Mouse (Mus musculus) heart, adult 8-10 months (tissue): ENCODE results near the gene Tes. TPM values are rescaled to one million over a fixed set of nuclear protein-coding genes. Genes with fewer than 3 reads are reported as not detected.

ENCODE experiments used
- DNase-seq: peaks from one replicate; pipeline ENCODE4 v3.0.0; 2022; ENCODE audit warnings: low spot score
- total RNA-seq, 4 experiments: library from RNA; stranded (reverse); gene quantifications; 2 replicates each; pipeline ENCODE4 v1.2.4; 2022

The Tes gene
- total RNA-seq, 4 experiments from 2014 or later: 2.2 to 3.0 (median 2.6) TPM

DNA sequence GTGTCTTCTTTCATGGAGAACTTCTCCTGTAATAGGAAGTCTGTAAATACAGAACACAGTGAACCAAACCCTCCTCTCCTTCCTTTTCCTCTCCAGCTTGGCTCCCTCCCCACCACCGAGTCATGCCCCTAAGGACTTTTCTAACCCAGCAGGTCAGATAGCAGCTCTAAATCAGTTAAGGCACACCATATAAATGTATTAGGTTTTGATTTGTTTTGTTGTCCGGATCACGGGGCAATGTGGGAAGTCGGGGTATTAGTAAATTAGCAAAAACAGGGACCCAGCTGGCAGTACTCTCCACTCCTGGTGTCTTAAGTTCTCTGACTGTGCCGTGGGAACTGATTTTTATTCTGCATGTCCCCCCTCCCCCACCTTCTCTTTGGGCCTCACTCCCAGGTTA lies 14.4 kb downstream of the Tes start:
- peak; percentile 58 for DNase-seq

DNA sequence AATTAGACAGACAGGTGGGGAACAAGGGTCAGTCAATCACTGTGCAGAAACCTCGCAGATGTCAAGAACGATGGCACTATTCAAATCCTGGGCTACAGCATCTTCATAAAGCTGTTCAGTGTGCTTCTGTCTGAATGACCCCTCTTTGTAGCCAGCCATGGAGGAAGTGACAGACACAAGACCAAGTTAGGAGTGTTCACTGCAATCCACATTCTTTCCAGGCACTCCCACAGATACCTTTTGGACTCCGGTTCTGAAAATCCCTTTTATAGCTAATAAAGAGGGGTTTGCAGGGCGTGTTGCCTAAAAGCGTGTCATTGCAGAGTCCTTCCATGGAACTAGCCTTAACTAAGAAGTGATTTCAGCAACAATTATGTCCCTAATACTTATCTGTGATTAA lies 14.9 kb downstream of the Tes start:
- no peak for DNase-seq

DNA sequence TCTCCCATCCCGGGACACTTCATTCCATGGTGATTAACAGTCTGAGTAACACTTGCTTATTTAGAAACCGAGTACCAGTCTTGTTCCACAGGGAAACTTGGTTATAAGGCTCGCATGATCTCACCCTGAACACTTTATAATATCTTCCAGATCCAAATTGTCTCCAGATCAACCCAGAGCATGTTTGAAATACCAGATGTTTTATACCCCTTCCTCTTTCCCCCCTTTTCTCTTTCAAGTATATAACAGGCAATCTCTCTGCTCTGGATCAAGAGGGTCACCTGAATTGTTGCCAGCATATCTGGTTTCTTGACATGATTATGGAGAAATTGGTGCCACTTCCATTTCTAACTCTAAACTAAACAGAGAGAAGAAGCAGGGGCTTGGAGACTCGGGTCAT lies 17.3 kb downstream of the Tes start:
- DNase-seq: no peak

DNA sequence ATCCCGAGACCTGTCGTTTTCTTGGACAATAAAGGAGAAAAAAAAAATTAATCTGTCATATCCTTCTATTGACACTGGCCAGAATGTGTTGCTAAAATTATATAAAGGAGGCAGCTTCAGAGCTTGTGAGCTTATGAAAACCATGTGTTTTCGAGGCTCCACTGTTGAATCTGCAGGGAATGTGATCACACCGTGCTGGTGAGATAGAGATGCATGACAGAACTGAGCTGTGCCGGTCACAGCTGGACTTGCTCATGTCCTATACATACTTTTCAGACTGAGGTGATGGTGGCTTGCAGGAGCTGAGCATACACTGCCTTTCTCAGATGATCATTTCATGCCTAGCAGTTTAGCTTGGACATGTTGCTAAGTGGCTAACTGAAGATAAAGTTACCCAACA lies 17.9 kb downstream of the Tes start:
- DNase-seq: no peak

DNA sequence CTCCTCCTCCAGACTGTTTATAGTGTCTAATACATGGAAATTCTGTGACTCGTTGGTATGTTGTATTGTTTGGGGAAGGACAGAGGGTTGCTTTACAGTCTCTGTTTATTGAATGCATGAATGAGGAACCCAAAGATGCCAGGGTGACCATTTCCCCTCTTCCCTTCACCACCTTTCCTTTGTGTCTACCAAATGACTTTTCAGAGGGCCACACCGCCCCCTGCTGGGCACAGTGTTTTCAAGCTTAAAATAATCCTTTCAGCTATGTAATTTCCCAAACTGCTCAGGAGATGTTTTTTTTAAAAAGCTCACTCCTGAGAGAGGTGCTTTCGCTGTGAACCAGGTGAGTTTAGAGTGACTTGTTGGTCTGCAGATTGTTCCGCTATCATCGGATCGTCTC lies 22.5 kb downstream of the Tes start:
- peak; percentile 58 for DNase-seq

DNA sequence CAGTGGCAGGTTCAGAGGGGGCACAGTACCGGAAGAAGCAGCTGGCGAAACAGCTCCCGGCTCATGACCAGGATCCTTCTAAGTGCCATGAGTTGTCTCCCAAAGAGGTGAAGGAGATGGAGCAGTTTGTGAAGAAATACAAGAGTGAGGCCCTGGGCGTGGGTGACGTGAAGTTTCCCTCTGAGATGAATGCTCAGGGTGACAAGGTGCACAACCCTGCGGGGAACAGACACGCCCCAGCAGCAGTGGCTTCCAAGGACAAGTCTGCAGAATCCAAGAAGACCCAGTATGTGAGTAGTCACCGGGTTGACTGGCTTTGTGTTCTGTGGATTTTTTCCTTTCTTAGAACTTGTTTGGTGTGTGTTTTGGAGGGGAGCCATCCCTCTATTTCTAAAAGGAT lies 32.4 kb downstream of the Tes start:
- no peak for DNase-seq

DNA sequence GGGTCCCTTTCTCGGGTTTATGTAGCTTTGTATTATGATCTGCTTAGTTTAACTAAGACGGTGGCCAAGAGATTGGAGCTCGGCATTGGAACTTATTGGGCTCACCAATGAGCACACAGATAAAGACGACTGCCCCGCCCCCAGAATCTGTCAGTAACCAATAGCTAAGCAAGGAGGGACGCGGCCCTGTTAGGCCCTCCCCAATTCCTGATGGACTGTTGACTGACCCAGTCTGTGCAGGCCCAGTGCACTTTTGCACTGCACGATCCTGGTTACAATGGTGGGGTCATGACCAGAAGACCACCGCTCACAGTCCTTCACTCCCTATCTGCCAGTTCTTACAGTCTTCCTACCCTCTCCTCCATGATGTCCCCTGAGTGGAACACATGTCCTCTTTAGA lies 33.6 kb downstream of the Tes start:
- DNase-seq: no peak

DNA sequence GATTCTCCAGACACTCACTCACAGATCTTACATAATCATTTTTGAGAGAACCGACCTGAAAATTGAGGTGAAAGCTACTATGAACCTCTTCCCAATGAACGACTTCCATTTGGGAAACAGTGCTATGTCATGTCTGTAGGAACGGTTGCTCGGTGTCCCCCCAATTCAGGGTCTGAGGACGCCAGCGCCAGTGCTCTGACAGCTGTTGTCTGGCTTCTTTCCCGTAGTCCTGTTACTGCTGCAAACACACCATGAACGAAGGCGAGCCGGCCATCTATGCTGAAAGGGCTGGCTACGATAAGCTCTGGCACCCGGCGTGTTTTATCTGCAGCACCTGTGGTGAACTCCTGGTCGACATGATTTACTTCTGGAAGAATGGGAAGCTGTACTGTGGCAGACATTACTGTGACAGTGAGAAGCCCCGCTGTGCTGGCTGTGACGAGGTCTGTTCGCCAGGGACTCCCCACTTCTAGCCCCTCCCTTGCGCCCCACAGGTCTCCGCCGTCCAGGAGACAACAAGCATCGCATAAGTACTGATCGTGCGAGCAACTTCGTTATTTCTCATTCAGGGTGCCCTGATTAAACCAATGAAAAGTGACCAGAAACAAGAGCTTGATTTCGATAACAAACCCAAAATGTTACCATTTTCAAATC lies 34.7 kb downstream of the Tes start:
- no peak for DNase-seq

DNA sequence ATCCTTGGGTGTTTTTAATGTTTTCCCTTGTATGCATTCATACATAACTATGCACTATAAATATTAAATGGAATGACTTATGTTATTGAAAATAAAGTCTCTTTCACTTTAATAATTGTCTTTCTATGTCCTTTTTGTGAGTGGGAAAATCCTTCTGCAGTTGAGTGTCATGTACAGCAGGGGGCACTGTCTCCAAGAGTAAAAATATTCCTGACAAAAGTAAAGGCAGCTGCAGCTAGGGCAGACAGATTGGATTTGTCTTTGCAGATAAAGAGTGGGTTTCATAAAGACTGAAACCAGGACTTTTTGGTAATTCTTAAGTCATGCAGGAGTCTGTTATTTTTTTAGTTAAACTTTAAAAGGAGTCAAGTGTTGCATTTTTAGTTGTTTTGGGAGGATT lies 40.8 kb downstream of the Tes start:
- peak; percentile 68 for DNase-seq

DNA sequence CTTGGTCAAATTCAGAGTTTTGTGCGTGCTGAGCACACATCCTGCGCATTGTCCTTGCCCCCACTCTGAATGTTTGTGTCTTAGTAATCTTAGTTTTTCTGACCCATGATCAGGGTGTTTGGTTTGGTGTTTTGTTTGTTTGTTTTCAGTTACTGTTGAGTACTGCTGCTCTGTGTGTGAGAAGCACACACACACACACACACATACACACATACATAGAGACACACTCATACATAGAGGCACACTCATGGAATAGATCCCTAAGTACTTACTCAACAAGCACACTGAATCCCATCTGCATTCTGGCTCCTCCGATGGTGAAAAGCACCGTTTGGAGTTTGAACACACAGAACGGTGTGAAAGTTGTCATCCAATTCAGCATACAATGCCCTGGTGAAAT lies 41.5 kb downstream of the Tes start:
- no peak for DNase-seq

DNA sequence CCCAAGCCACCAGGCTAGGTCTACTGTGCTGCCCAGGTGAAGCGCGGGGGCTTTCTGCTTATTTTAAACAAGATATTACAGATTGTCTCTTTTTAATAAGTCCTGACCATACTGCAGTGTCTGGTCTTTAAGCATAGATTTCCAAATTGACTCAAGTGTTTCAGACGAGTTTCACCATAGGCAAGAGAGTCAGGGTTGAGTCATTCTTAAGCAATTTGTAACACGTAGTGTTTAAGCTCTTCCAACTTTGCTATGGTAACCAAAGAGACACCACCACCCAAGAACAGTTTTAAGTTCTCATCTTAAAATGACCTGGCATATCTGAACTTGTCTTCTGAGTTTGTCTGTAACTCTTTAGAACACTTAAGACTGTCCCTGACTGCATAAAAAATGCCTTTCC lies 44.3 kb downstream of the Tes start:
- DNase-seq: no peak

DNA sequence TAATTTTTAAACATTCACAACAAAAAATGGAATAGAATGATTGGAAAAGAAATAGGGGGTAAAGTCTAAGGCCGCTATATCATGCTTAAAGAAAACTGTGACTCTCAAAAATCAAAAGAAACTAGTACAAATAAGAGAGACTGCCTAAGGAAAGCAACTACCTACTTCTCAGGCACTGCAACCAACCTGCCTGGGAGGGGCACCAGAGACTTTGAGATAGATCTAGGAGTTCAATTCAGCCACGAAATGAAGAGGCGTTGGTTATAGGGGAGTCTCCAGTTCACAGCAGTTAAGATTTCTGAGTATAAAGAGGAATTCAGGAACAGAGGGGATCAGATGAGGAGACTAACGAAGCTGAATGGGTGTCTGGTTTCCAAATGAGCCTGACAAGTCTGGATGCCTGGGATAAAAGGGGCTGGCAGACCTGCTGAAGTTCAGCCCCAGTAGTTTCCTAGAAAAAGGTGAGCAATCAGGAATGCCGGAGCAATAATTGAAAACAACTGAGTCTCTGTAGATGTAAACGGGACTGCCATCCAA lies 45.7 kb downstream of the Tes start:
- DNase-seq: peak; percentile 52

DNA sequence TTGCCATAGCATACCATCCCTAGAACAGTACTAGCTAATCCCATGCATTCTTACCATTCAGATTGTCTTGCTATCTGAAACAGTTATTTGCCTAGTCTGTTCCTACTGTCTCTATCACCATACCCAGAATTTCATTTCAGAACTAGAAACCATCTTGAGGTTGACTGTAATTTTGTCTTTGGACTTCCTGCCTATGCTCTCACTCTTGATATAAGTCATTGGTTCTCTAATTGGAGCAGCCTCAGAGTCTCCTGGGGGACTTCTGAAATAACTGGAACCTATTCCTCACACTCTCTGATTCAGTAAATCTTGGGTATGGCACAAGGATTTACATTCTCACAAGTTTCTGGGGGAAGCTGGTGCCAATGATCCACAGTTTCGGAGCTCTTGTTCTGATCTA lies 47.1 kb downstream of the Tes start:
- no peak for DNase-seq

DNA sequence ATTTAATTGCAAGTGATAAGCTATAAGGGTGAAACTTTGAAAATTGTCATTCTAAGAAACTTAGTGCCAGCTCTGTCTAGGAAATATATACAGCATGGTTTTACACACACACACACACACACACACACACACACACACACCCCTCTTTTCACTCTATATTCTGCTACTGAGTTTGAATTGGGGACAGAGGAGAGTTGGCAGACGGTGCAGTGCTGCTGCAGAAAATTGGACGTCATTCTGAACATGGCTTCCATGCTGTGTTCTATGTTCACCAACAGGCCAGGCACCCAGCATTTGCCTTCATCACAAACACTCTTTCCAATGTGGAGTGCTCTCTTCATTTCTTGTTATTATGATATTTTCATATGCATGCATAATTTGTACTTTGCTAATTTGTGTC lies 48.0 kb downstream of the Tes start:
- DNase-seq: no peak

DNA sequence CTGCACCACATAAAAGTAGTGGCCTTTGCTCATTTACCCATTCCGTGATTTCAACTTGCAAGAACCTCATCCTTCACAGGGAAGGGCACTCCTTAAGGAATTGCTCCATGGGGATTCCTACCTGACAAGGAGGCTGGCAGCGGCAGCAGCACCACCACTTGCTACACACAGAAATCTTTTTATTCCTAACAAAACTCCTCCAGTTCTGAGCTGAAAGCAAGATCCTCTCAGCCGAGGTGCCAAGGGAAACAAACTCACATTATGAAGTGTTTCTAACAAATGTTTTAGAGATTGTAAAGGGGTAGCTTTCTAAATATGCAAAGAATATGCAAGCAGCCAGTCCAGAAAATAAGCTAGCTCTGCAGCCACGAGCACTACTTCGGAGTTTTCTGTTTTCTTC lies 49.6 kb downstream of the Tes start:
- no peak for DNase-seq

DNA sequence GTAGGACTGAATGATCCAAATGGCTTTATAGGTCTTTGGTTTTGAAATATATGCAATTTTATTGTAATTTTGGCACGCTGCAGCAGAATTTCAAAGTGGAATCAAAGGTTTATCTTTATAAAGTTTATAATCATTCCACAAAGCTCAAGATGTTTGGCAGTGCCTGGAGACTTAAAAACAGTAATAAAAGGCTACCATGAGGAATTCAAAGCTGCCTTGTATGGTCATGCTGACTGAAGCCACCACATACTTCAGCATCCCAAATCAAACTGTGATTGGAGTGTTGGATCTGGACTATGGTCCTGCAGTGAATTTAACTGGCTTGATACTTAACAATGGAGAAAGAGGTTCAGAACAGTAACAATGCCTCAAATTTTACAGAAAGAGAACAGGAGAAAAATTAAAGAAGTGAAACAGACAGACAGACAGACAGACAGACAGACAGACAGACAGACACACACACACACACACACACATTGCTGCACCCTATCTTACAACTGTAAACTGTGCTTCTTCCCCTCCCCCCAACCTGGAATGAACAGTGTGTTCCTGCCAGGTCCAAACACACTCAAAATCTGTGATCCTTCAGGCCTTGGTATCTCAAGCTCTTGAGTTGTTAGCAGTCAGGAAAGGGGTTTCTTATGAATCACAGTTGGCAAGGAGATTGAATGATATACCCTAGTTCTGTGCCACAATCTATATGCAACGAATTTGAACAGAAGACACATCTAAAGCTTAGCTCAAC lies 50.3 kb downstream of the Tes start:
- no peak for DNase-seq

DNA sequence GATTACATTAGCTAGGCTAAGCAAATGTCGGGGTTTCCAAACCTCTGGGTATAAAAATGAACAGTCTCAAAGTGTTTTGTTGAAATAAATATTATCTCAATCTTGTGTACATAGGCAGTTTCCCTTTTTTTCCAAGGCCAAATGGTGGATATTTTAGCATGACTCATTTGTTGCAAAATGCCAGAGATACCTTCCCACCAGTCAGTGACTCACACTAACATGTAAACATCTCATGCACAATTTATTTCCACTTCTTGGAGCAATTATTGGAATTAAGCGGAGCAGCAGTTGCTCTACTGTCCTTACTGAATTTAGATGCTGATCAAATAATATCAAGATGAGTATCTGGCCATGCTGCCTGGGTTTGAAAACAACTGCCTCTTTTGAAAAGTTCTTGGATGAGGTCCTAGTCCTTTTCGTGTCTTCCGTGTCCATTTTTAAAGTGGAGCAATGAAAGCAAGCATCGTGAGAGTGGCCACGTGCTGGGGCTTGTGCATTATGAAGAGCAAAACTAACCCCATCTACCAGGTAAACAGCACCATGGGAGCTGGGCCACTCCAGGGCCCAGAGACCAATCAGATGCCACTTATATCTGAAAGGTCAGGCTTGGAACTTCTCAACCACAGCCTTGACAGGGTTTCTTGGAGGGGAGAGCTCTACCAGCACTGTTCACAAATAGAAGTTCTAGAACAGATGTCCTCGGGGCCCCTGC lies 54.7 kb downstream of the Tes start:
- no peak for DNase-seq

DNA sequence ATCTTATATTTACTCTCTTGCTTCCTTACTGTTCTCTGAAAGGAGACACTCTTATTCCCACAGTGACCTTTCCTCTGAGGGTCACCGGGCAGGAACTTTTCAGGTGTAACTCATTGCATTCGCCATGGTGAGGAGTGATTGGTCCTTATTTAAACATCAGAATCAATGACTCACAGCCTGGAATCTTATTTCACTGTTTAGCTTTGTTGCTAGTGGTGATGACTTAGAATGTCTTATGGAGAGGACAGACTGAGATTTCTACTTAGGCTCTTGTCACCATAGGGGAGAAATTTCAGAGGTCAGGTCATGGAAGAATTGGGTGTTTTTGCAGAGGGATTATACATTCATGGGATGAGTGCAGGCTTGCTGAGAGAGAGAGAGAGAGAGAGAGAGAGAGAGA lies 75.1 kb downstream of the Tes start:
- no peak for DNase-seq

DNA sequence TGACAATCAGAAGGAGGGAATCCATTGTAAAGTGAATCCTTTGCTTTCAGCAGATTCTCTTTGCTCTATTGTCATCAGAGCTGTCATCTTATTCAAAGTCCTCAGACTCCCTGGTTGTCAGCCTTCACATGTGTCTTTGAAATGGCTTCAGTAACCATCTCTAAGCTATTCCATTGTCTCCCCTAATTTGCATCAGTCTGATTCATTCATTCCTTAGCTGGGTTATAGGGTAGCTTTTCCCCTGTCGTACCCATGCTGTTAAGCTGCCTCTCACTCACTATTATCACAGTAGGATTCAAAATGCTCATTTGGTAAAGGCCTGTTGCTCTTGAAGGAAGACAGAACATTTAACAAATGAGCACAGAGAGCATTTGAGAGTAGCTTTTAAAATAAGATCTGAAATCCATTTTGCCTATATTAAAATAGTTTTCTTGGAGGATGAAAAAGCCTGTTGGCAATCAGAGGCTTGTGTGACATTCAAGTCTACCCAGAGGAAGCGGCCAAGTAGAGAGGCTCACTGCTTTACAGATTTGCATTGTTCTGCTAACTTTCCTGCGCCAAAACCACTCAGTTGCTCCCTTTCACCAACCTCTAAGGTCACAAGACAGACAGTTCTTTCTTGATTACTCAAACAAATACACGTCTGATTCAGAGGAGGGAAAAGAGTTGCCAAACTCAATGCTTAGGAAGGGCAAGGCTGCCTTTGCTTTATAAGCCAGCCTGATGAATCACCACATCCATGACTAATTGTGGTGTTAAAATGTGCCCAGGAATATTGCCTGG lies 77.8 kb downstream of the Tes start:
- no peak for DNase-seq

DNA sequence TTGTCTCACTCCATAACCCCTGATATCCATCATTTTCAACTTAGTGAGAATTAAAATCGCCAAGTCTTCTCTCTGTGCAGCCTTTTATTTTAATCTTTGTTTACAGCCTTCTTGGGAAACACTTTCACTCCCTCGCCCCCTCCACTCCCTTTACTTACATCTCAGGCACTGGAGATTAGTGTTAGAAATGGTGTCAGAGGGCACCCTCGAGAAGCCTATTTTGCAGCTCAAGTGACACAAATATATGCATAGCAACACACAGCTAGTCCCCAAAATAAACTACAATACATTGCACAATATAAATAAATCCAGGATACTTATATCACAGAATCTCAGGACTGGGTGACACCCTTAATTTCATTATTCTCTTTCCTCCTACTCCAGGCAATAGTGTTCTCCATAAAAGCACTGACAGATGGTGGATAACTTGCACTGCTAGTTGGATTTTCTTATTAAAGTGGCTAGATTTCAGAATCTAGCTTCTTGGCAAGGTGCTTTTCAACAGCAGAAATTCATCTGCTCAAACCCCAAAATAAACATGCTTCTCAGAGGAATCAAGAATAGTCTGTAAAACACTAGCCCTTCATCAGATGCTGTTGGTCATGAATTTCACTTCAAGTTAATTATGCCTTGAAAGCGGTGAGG lies 86.2 kb downstream of the Tes start:
- DNase-seq: no peak

DNA sequence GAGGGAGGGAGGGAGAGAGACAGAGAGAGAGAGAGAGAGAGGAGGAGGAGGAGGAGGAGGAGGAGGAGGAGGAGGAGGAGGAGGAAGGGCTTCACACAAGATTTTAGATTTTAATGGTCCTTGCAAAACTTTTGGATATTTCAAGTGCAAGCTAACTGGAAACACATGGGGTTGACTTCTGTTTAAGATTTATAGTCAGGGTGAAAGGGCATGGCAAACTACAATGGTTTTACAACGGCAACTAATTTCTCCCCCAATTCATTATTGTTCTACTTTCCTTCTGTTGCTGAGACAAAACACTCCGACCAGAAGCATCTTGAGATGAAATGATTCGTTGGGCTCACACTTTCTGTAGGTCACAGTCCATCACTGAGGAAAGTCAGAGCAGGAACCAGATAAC lies 87.6 kb downstream of the Tes start:
- DNase-seq: no peak
